Mouse (Mus musculus) myocyte (in vitro differentiated cells): ENCODE results near the gene Mmgt2.

Experiments
- POLR2A ChIP-seq: IDR thresholded peaks from one replicate; pipeline ENCODE4 v1.6.1; 2011; ENCODE audit warnings: low read depth, mild to moderate bottlenecking, control low read depth, moderate library complexity; ENCODE audit not compliant: insufficient read length
- SRF ChIP-seq: IDR thresholded peaks from one replicate; pipeline ENCODE4 v1.6.1; 2011; ENCODE audit warnings: low read depth; ENCODE audit not compliant: control insufficient read depth, insufficient read length

DNA sequence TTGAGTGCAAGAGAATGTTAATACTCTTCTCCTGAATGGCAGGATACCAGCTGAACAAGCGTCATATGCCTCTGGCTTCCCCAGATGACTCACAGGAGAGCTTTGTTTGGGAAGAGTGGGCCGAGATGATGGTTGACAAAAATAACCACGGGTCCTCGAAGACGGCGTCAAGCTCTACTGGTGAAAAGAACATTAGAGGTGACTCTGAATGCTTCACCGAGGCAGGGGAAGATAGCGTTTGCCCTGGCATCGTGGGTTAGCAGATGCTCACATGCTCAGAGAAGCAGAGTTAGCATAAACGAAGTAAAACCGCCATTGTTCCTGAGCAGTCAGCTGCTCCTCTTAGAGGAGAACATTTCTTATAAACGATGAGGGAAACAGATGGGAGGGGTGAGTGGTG lies 21.0 kb downstream of the Mmgt2 start:
- TF ChIP-seq SRF (no peak), POLR2A (no peak)
